Mouse (Mus musculus) testis, adult 2 months (tissue): ENCODE data around the gene Chic2.

Source experiments
- CTCF ChIP-seq: fragments of 200-500 bp; IDR thresholded peaks from 2 replicates; pipeline ENCODE4 v1.5.1; 2012; ENCODE audit warnings: low read depth, mild to moderate bottlenecking, inconsistent platforms, low read length, moderate library complexity; ENCODE audit not compliant: control insufficient read depth, insufficient read depth, insufficient replicate concordance
- POLR2A ChIP-seq: fragments of 200-500 bp; IDR thresholded peaks from 2 replicates; pipeline ENCODE4 v1.6.1; 2012; ENCODE audit warnings: low read depth, mild to moderate bottlenecking, inconsistent platforms, low read length, moderate library complexity; ENCODE audit not compliant: control insufficient read depth

GRCm38 (mm10) chr5:74960840-74961543, 83.6 kb downstream of the Chic2 start:
- peak; percentile 28; the same call in 1 of the 2 replicates for TF ChIP-seq CTCF
- TF ChIP-seq POLR2A: no peak
